Mouse (Mus musculus) heart, postnatal 36 days (tissue): Measurements from ENCODE around the gene Fam216a. TPM values are rescaled to one million over a fixed set of nuclear protein-coding genes. Genes with fewer than 3 reads are reported as not detected.

ENCODE experiments used
- DNase-seq, 2 experiments: peaks; one replicate each; pipeline ENCODE4 v3.0.0; 2021 to 2022
- intact Hi-C: fragments of 180-260 bp; cut with DNase I; formaldehyde crosslinking; loops from one replicate; pipeline ENCODE4 v1.15.1; 2025
- total RNA-seq, 2 experiments: library from RNA; stranded (reverse); gene quantifications; 2 replicates each; pipeline ENCODE4 v1.2.3; 2021

The Fam216a gene
- total RNA-seq, 2 experiments from 2014 or later = 11.7 to 14.7 TPM

DNA sequence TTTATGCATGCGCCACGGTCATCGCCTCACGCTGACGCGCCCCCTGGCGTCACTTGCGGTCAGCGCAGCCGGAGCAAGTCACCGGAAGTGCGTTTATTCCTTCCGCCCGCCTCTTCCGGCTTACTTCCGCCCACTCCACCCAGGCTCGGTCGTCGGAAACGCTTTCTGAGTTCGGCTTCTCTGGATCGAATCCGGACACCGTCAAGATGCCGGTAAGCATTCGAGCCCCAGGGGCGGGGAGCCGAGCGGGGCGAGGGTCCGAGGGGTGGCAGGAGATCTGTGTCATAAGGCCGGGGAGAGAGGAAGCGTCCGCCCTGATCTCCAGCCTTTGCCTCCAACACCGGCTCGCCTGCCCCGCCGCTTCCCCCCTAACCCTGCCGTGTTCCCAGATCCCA lies 19.6 kb upstream of the Fam216a start, which contains the start of gene Arpc3:
Arpc3 (plus strand) TSS at position 93 of the 395 bp plus-strand sequence.
- intact Hi-C loops = loop anchor here (5.0 kb wide), 1 partner anchor 124 kb away; no protein-coding TSS in a partner anchor
- DNase-seq = peak; percentile 94

DNA sequence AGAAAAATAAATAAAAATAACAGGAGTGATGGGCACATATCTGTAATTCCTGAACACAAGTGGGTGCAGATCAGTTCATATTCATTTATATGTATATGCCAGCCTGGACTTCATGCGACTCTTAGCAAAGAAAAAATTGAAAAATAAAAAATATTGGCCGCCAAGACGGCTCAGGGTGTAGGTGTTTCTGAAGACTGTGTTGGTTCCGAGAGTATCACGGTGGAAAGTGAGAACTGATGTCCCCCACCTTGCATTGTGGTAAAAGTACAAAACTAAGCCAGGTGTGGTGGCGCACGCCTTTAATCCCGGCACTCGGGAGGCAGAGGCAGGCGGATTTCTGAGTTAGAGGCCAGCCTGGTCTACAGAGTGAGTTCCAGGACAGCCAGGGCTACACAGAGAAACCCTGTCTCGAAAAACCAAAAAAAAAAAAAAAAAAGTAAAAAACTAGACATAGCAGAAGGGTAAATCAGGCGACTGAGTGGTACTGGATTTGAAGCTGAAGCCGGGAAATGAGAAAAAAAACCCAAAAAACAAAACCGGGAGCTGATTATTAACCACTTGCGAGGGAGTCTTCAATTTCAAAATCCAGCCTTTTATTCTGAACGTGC lies 19.1 kb upstream of the Fam216a start:
- intact Hi-C loops = loop anchor here (5.0 kb wide), 1 partner anchor 124 kb away; no protein-coding TSS in a partner anchor
- DNase-seq = no peak

GRCm38 (mm10) chr5:122390671-122391070 lies 18.5 kb upstream of the Fam216a start:
- DNase-seq = no peak
- intact Hi-C loops = loop anchor here (5.0 kb wide), 1 partner anchor 123 kb away; no protein-coding TSS in a partner anchor

- no peak for DNase-seq
- intact Hi-C loops = loop anchor here (5.0 kb wide), 1 partner anchor 123 kb away; no protein-coding TSS in a partner anchor
Measured at GRCm38 (mm10) chr5:122390006-122390405, 17.8 kb upstream of the Fam216a start.

DNA sequence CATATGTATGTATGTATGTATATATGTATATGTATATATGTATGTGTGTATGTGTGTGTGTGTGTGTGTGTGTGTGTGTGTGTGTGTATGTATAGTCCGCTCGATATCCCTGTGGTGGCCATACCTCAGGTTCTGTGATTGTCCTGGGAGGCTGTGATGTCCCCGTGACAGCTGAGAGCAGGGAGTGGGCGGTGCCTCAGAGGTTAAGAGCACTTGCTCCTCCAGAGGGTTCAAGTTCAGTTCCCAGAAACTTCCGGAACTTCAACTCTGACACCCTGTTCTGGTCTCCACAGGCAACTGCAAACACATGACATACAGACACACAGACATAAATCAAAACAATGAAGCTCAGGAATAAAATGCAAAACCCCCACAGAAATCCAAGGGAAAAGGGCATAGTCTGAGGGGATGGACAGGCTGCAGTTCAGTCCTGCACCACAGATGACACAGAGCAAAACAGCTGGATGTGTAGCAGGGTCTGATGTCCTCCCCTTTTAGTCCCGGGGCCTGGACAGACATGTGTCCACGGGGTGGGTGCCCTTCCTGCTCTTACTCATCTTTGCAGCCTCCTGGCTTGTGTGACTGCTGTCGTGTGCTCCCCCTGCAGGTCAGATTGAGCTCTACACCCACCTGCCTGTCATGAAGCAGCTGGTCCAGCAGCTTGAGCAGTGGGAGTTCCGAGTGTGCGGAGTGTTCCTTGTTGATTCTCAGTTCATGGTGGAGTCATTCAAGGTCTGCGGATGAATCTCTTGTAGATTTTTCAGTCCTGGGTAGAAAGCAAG lies 7.4 kb upstream of the Fam216a start:
- intact Hi-C loops = no loop called here

GRCm38 (mm10) chr5:122378171-122378570 lies 6.0 kb upstream of the Fam216a start:
- no peak for DNase-seq
- intact Hi-C loops = no loop called here

More for the DNA sequence above, 7.4 kb upstream of the Fam216a start:
- peak; percentile 71 to 73 for DNase-seq

DNA sequence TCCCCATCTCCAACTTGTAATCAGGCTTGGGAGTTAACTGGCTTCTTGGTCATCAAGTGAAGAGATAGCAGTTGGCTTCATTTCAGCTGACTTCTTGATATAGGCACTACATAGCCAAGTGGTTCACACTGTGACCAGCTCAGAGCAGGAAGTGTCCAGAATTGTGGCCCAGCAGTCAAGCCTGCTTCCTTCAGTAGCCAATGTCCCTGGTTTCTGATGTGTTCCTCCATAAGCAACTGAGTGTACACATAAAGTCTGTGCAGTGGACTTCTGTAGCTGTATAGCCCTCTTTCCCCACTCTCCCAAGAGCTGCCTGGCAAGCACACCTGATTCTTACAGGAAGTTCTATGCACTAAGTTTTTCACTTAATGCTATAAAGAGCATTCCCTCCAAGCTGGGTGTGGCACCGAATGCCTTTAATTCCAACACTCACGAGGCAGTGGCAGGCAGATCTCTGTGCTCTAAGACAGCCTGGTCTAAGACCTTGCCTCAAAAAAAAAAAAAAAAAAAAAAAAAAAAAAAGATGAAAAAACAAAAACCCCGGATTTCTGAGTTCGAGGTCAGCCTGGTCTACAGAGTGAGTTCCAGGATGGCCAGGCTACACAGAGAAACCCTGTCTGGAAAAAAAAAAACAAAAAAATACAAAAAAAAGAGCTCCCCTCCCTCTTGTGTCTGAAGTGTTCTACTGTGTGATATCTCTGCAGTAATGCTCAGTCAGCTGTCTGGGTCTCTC lies 5.1 kb upstream of the Fam216a start:
- no peak for DNase-seq
- intact Hi-C loops = no loop called here

GRCm38 (mm10) chr5:122372878-122373277 lies 714 bp upstream of the Fam216a start:
- no peak for DNase-seq
- intact Hi-C loops = loop anchor here (2.0 kb wide), 2 partner anchors 18 to 26 kb away; partner anchors contain the start of genes Rad9b and Vps29

DNA sequence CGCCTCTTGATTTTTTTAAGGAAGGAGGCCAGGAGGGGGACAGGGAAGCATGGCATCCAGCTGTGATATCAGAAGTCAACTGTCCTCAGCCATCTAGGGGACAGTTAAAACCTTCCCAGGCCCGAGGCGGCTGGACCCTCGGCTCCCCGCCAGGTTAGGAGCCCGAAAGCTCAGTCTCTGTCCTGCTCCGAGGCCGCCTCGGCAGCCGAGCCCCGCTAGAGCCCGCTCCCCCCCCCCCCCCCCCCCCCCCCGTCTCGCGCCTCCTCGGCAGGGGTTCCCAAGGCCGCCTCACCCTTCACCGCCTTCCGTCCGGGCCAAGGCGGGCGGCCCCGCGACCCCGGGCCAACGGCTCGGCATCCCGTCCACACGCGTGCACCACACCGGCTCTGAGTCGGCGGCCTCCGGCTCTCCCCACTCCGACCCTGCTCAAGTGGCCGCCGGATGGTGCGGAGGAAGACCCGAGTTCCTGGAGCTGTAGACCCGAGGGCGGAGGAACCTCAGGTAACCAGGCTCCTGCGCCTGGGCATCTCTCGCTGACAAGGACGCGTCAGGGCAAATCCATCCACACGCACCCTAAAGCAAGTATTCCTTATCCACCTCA lies 473 bp downstream of the Fam216a start, which contains the start of gene Gpn3:
Gpn3 (plus strand) TSS at position 286 of the 601 bp plus-strand sequence.
- intact Hi-C loops = loop anchor here (2.0 kb wide), 2 partner anchors 17 to 27 kb away; partner anchors contain the start of genes Rad9b and Vps29

GRCm38 (mm10) chr5:122354492-122355067 lies 17.6 kb downstream of the Fam216a start:
- no peak for DNase-seq
- intact Hi-C loops = loop anchor here (2.0 kb wide), 1 partner anchor 18 kb away; the partner anchor contains the start of gene Fam216a

More for the DNA sequence above, 473 bp downstream of the Fam216a start, which contains the start of gene Gpn3:
- DNase-seq = peak in 1 of 2 experiments; percentile 31

DNA sequence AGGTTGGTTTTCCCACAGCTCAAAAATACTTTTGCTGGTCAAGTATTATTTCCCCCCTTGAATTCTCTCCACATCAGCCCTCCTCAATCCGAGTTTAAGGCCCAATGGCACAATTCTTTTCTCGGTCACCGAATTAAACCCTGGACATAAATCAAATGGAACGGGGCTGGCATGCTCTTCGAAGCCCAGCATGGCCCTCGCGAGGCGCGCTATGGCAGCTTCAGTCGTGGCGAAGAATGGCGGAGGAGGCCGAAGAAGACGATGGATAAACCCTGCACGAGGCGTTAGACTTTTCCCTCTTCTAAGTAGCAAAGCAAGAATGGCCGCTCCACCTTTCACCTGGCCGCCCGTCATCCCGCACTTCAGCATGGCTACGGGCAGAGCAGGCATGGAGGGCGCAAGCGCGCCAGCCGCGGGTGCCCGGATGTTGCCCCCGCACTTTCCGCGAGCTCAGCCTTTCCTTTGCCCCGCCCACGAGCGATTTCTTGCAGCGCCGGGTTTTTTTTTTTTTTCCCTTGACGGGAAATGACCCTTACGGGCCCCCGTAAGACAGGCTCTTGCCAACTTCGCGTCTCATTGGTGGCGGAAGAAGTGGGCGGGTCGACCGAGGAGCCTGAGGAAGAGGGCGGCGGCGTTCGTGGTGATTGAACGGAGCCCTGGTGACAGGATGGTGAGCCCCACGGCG lies 18.2 kb downstream of the Fam216a start, which contains the start of the genes Rad9b and Vps29:
Rad9b (minus strand) TSS at position 427 of the 685 bp plus-strand sequence.
Vps29 (plus strand) TSS at position 563 of the 685 bp plus-strand sequence.
- intact Hi-C loops = loop anchor here (2.0 kb wide), 1 partner anchor 19 kb away; the partner anchor contains the start of gene Fam216a
- DNase-seq = peak; percentile 98 to 99

- intact Hi-C loops = no loop called here
- DNase-seq = no peak
Measured at GRCm38 (mm10) chr5:122345777-122346176, 26.4 kb downstream of the Fam216a start.

DNA sequence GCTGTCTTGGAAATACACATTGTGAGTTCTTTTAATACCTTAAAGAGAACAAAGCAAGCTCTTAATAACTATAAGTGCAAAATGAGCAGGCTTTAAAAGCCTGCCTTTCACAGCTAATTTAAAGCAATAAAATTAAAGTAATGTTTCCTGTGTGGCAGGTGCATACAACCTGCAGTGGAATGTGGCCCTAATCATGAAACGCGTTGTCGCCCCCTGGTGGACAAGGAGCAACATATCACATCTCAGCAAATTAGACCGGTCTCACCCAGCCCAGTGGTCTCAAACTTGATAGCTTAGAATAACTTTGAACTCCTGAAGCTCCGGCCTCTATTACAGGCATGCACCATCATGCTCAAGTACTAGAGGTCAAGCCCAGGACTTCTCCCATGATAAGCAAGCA lies 27.9 kb downstream of the Fam216a start:
- peak; percentile 80 to 82 for DNase-seq
- intact Hi-C loops = loop anchor here (1.0 to 5.0 kb wide), 2 partner anchors 76 to 212 kb away; no protein-coding TSS in a partner anchor

- no peak for DNase-seq
- intact Hi-C loops = loop anchor here (1.0 to 5.0 kb wide), 2 partner anchors 75 to 211 kb away; no protein-coding TSS in a partner anchor
Measured at GRCm38 (mm10) chr5:122343768-122344167, 28.4 kb downstream of the Fam216a start.

GRCm38 (mm10) chr5:122342874-122343273 lies 29.3 kb downstream of the Fam216a start:
- intact Hi-C loops = loop anchor here (5.0 kb wide), 1 partner anchor 211 kb away; no protein-coding TSS in a partner anchor
- no peak for DNase-seq

- DNase-seq = no peak
- intact Hi-C loops = no loop called here
Measured at GRCm38 (mm10) chr5:122336554-122337294, 35.4 kb downstream of the Fam216a start.

GRCm38 (mm10) chr5:122334682-122335081 lies 37.5 kb downstream of the Fam216a start:
- intact Hi-C loops = no loop called here

GRCm38 (mm10) chr5:122330269-122330668 lies 41.9 kb downstream of the Fam216a start:
- DNase-seq = no peak
- intact Hi-C loops = no loop called here

More at GRCm38 (mm10) chr5:122334682-122335081, 37.5 kb downstream of the Fam216a start:
- DNase-seq = no peak
